Mouse (Mus musculus) ES-Bruce4 (cell line): ENCODE measurements around the gene Ccdc92. TPM values are rescaled to one million over a fixed set of nuclear protein-coding genes. Genes with fewer than 3 reads are reported as not detected.
A peak's percentile ranks its signal among the peaks of the same experiment; 100 is the strongest.

Source experiments
- H3K27ac ChIP-seq: 2 replicates; pipeline ENCODE4 v1.5.1; 2012; ENCODE audit warnings: low read length, inconsistent platforms; ENCODE audit not compliant: insufficient read depth
- H3K27me3 ChIP-seq: 2 replicates; pipeline ENCODE4 v1.6.1; 2012; ENCODE audit warnings: mild to moderate bottlenecking, low read length, inconsistent platforms; ENCODE audit not compliant: control insufficient read depth, poor library complexity, insufficient read depth, severe bottlenecking
- H3K36me3 ChIP-seq: 2 replicates; pipeline ENCODE4 v1.6.1; 2012; ENCODE audit warnings: inconsistent platforms, mild to moderate bottlenecking, low read length, moderate library complexity; ENCODE audit not compliant: control insufficient read depth, poor library complexity, insufficient read depth, severe bottlenecking
- H3K4me1 ChIP-seq: one replicate; pipeline ENCODE4 v1.8.1; 2011; ENCODE audit warnings: low read length; ENCODE audit not compliant: control insufficient read depth, insufficient read depth
- H3K4me3 ChIP-seq: 2 replicates; pipeline ENCODE4 v1.5.1; 2011; ENCODE audit warnings: low read depth, mild to moderate bottlenecking, low read length
- H3K9ac ChIP-seq: 2 replicates; pipeline ENCODE4 v1.6.1; 2012; ENCODE audit warnings: low read depth, mild to moderate bottlenecking, inconsistent platforms; ENCODE audit not compliant: poor library complexity, severe bottlenecking
- H3K9me3 ChIP-seq: replicated peaks from 2 replicates; pipeline ENCODE4 v1.6.1; 2012; ENCODE audit warnings: mild to moderate bottlenecking, low read length, inconsistent platforms; ENCODE audit not compliant: control insufficient read depth, poor library complexity, insufficient read depth, severe bottlenecking
- CTCF ChIP-seq: IDR thresholded peaks from one replicate; pipeline ENCODE4 v1.8.1; 2011; ENCODE audit warnings: low read depth, low read length
- EP300 ChIP-seq: IDR thresholded peaks from 2 replicates; pipeline ENCODE4 v1.6.1; 2011; ENCODE audit warnings: low read depth, low read length; ENCODE audit not compliant: insufficient read depth
- POLR2A ChIP-seq: IDR thresholded peaks from one replicate; pipeline ENCODE4 v1.8.1; 2011; ENCODE audit warnings: low read length; ENCODE audit not compliant: insufficient read depth
- polyA plus RNA-seq: library from polyadenylated mRNA; stranded (reverse); fragments of >200 nt; gene quantifications from 2 replicates; pipeline ENCODE4 v1.2.4, GENCODE M21; 2011; ENCODE audit warnings: low read depth; ENCODE audit not compliant: missing spikeins, insufficient read depth, insufficient read length

The Ccdc92 gene
- polyA plus RNA-seq, 1 experiment: 8.3 TPM

- Histone ChIP-seq H3K9me3 (no peaks in the 10 kb centered on the region), H3K4me3 (no peak overlapping the region), H3K27ac (no peak overlapping the region), H3K36me3 (no peaks in the 10 kb centered on the region), H3K4me1 (no peaks in the 10 kb centered on the region), H3K27me3 (no peaks in the 10 kb centered on the region), H3K9ac (no peak overlapping the region)
- TF ChIP-seq CTCF: no peak
- TF ChIP-seq EP300: no peak
- TF ChIP-seq POLR2A: no peak
Measured at GRCm38 (mm10) chr5:124814797-124815196, 47.4 kb downstream of the Ccdc92 start.

GRCm38 (mm10) chr5:124812466-124812865 lies 49.8 kb downstream of the Ccdc92 start:
- no peak for TF ChIP-seq POLR2A
- TF ChIP-seq EP300: no peak
- no peak for TF ChIP-seq CTCF
- H3K36me3 ChIP-seq: no peaks in the 10 kb centered on the region
- no peaks in the 10 kb centered on the region for H3K27me3 ChIP-seq
- no peak overlapping the region for H3K4me3 ChIP-seq
- no peaks in the 10 kb centered on the region for H3K4me1 ChIP-seq
- no peaks in the 10 kb centered on the region for H3K9me3 ChIP-seq
- H3K27ac ChIP-seq: no peak overlapping the region
- no peak overlapping the region for H3K9ac ChIP-seq

DNA sequence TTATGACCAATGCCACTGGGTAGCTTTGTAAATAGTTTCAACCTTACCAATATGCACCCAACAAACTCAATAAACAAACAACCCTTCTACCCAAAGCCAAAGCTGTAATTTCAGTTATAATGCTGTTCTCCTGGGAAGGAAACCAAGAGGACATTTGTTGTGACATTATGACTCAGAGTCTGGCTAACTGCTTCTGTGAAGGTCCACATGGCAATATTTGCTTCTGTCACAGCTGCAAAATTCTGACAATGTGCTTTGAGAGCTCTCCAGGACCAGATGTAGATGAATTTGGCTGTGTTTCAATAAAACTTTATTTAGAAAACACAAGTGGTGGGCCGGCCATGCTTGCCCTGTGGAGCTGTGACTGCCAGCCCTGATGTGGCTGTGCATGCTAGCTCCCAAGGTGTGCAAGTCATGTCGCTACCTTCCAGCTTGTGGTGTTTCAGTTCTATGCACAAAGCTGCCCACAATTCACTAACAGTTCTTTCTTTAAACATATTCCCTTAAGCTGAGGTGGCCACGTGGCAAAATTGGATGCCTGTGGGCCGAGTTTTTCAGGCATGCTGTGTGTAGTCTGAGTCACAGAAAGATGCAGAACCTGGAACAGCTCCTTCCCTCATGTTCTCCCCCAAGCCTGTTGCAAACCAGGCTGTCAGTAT lies 52.4 kb downstream of the Ccdc92 start:
- Histone ChIP-seq H3K27me3 (no peaks in the 10 kb centered on the region), H3K9me3 (no peaks in the 10 kb centered on the region), H3K36me3 (no peaks in the 10 kb centered on the region), H3K9ac (no peak overlapping the region), H3K4me1 (no peaks in the 10 kb centered on the region), H3K27ac (no peak overlapping the region), H3K4me3 (no peak overlapping the region)
- TF ChIP-seq EP300 (no peak), POLR2A (no peak), CTCF (no peak)

GRCm38 (mm10) chr5:124792112-124792511 lies 70.1 kb downstream of the Ccdc92 start:
- Histone ChIP-seq H3K9me3 (no peaks in the 10 kb centered on the region), H3K36me3 (no peaks in the 10 kb centered on the region), H3K27me3 (no peaks in the 10 kb centered on the region), H3K4me3 (no peak overlapping the region), H3K4me1 (no peaks in the 10 kb centered on the region), H3K27ac (no peak overlapping the region), H3K9ac (no peak overlapping the region)
- TF ChIP-seq CTCF (no peak), POLR2A (no peak), EP300 (no peak)

- no peak overlapping the region for H3K9ac ChIP-seq
- H3K27ac ChIP-seq: no peak overlapping the region
- TF ChIP-seq EP300: no peak
- peak; percentile 52 for TF ChIP-seq CTCF
- no peak for TF ChIP-seq POLR2A
- H3K9me3 ChIP-seq: no peaks in the 10 kb centered on the region; the same call in 1 of the 2 replicates
- H3K4me3 ChIP-seq: no peak overlapping the region
- H3K27me3 ChIP-seq: no peaks in the 10 kb centered on the region
- H3K36me3 ChIP-seq: no peaks in the 10 kb centered on the region
- no peaks in the 10 kb centered on the region for H3K4me1 ChIP-seq
Measured at GRCm38 (mm10) chr5:124785650-124786049, 76.6 kb downstream of the Ccdc92 start.

Other genes starting within 250 kb of the Ccdc92 start
- gene Atp6v0a2, start 233.8 kb downstream of the Ccdc92 start, polyA plus RNA-seq: 15.4 and 16.8 TPM in 2 replicates
- 0.73 and 2.3 TPM in 2 replicates for gene Dnah10, start 137.3 kb downstream of the Ccdc92 start, polyA plus RNA-seq
- 96.4 and 103 TPM in 2 replicates for gene Zfp664, start 267 bp upstream of the Ccdc92 start, polyA plus RNA-seq
- gene Rflna, start 140.8 kb upstream of the Ccdc92 start, polyA plus RNA-seq: 1.7 and 2.0 TPM in 2 replicates